Mouse (Mus musculus) cerebellum, adult 2 months (tissue): ENCODE data around the gene Fis1. TPM values are rescaled to one million over a fixed set of nuclear protein-coding genes. Genes with fewer than 3 reads are reported as not detected.

Experiments
- DNase-seq, 2 experiments: peaks; one replicate each; pipeline ENCODE4 v3.0.0; 2021
- H3K27ac ChIP-seq: fragments of 200-500 bp; 2 replicates; pipeline ENCODE4 v1.5.1; 2012; ENCODE audit warnings: low read length, control low read depth, inconsistent platforms; ENCODE audit not compliant: insufficient read depth
- H3K27me3 ChIP-seq: fragments of 200-500 bp; 2 replicates; pipeline ENCODE4 v1.6.1; 2012; ENCODE audit warnings: inconsistent platforms, mild to moderate bottlenecking, low read length, moderate library complexity; ENCODE audit not compliant: control insufficient read depth, insufficient read depth
- H3K4me1 ChIP-seq: fragments of 200-500 bp; 2 replicates; pipeline ENCODE4 v1.6.1; 2011; ENCODE audit warnings: low read length; ENCODE audit not compliant: control insufficient read depth, insufficient read depth
- H3K4me3 ChIP-seq: fragments of 200-500 bp; replicated peaks from 2 replicates; pipeline ENCODE3; 2011; ENCODE audit warnings: mild to moderate bottlenecking, low read depth, low read length, control low read depth; ENCODE audit not compliant: insufficient read depth
- CTCF ChIP-seq: fragments of 200-500 bp; IDR thresholded peaks from 2 replicates; pipeline ENCODE4 v1.5.1; 2011; ENCODE audit warnings: low read depth, mild to moderate bottlenecking, control low read depth, low read length, moderate library complexity, borderline replicate concordance; ENCODE audit not compliant: insufficient read depth
- POLR2A ChIP-seq: fragments of 200-500 bp; IDR thresholded peaks from 2 replicates; pipeline ENCODE4 v1.6.1; 2011; ENCODE audit warnings: low read length, control low read depth, borderline replicate concordance; ENCODE audit not compliant: insufficient read depth
- WGBS: fragments of 180-500 bp; shearing (Covaris S2); methylation state at CpG from one replicate; pipeline ENCODE4 v1.1.7; 2018; 5-methylcytosine and 5-hydroxymethylcytosine counted together
- polyA plus RNA-seq: library from polyadenylated mRNA; depleted of rRNA; stranded (reverse); fragments of >200 nt; gene quantifications from 2 replicates; pipeline ENCODE4 v1.2.3, GENCODE M21; 2012

The Fis1 gene
- polyA plus RNA-seq, 1 experiment = 473 TPM

DNA sequence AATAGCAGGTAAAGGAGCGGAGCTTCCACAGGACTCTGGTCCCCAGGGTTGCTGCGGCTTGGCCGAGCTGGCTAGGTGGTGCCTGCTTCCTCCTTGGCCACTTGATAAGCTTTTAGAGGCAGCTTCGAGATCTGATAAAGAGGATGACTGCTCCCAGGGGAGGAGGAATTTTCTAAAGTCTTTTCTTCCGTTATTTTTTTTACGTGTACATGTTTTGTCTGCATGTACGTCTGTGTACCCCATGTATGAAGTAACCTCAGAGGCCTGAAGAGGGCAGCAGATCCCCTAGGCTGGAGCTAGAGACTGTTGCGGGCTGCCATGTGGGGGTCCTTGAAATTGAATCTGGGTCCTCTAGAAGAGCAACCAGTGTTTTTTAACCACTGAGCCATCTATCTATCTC, 27.9 kb downstream of the Fis1 start:
- Histone ChIP-seq H3K4me3 (no peak overlapping the region), H3K4me1 (no peaks in the 10 kb centered on the region), H3K27me3 (no peaks in the 10 kb centered on the region), H3K27ac (no peak overlapping the region)
- TF ChIP-seq CTCF (no peak), POLR2A (no peak)
- no peak for DNase-seq
- 85% methylated on average over 8 of the region's 8 CpGs for WGBS

GRCm38 (mm10) chr5:136982338-136982930, 29.4 kb downstream of the Fis1 start:
- Histone ChIP-seq H3K4me3 (no peak overlapping the region), H3K27me3 (no peaks in the 10 kb centered on the region), H3K27ac (no peak overlapping the region), H3K4me1 (no peaks in the 10 kb centered on the region)
- no peak for TF ChIP-seq POLR2A
- TF ChIP-seq CTCF = peak; percentile 62; the same call in 1 of the 2 replicates
- peak in 1 of 2 experiments; percentile 59 for DNase-seq
- 38% methylated on average over 15 of the region's 16 CpGs for WGBS

- no peak for DNase-seq
- H3K4me3 ChIP-seq = no peak overlapping the region
- no peak for TF ChIP-seq CTCF
- TF ChIP-seq POLR2A = no peak
- H3K27ac ChIP-seq = no peak overlapping the region
- no peaks in the 10 kb centered on the region for H3K4me1 ChIP-seq
- H3K27me3 ChIP-seq = no peaks in the 10 kb centered on the region
- 53% methylated on average over 14 of the region's 14 CpGs for WGBS
Measured at GRCm38 (mm10) chr5:136984828-136985227, 31.8 kb downstream of the Fis1 start.

- under 1% methylated on average over 26 of the region's 26 CpGs for WGBS
- DNase-seq = peak; percentile 95 to 98
Measured at GRCm38 (mm10) chr5:136986695-136987137, 33.6 kb downstream of the Fis1 start, which contains the start of gene Plod3. Plod3 (plus strand) TSS chr5:136987019.

GRCm38 (mm10) chr5:136987138-136987933, 34.3 kb downstream of the Fis1 start:
- DNase-seq = no peak
- Histone ChIP-seq H3K4me1 (no peaks in the 10 kb centered on the region), H3K4me3 (peak overlapping the region; percentile 77), H3K27ac (peak overlapping the region; percentile 27; the same call in 1 of the 2 replicates), H3K27me3 (no peaks in the 10 kb centered on the region)
- WGBS = under 1% methylated on average over 67 of the region's 67 CpGs
- TF ChIP-seq POLR2A = peak; percentile 32; the same call in 1 of the 2 replicates
- no peak for TF ChIP-seq CTCF

More at GRCm38 (mm10) chr5:136986695-136987137, 33.6 kb downstream of the Fis1 start, which contains the start of gene Plod3:
- Histone ChIP-seq H3K4me3 (peak within 1 kb of the TSS; percentile 85), H3K27ac (peak within 1 kb of the TSS; percentile 27), H3K4me1 (no peaks in the 10 kb centered on the region), H3K27me3 (no peaks in the 10 kb centered on the region)
- TF ChIP-seq CTCF (no peak), POLR2A (peak; percentile 76; the same call in 1 of the 2 replicates)

GRCm38 (mm10) chr5:136987934-136988271, 34.8 kb downstream of the Fis1 start, which contains the start of gene Znhit1:
Znhit1 (minus strand) TSS chr5:136988021.
- DNase-seq = no peak
- 2% methylated on average over 12 of the region's 12 CpGs for WGBS
- H3K27ac ChIP-seq = peak within 1 kb of the TSS; percentile 27; the same call in 1 of the 2 replicates
- peak within 1 kb of the TSS; percentile 77 for H3K4me3 ChIP-seq
- TF ChIP-seq CTCF = no peak
- TF ChIP-seq POLR2A = no peak
- no peaks in the 10 kb centered on the region for H3K27me3 ChIP-seq
- no peaks in the 10 kb centered on the region for H3K4me1 ChIP-seq

- TF ChIP-seq CTCF = no peak
- TF ChIP-seq POLR2A = no peak
- no peak for DNase-seq
- Histone ChIP-seq H3K4me1 (no peaks in the 10 kb centered on the region), H3K4me3 (peak overlapping the region; percentile 77), H3K27ac (no peak overlapping the region), H3K27me3 (no peaks in the 10 kb centered on the region)
- 23% methylated on average over 7 of the region's 7 CpGs for WGBS
Measured at GRCm38 (mm10) chr5:136988420-136988819, 35.3 kb downstream of the Fis1 start.

DNA sequence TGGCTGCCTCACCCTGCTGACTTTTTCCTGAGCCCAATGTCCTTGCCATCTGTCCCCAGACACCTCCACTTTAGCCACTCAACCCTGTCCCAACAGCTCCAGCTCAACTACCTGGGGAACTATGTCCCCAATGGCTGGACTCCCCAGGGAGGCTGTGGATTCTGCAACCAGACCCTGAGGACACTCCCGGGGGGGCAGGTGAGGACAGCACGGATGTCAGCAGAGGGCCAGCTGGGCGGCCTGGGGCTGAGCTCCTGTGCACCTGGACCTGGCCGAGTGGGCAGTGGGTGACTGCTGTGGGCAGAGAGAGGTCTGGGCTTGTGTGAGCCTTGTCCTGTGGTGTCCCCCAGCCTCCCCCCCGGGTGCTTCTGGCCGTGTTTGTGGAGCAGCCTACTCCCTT, 36.7 kb downstream of the Fis1 start:
- TF ChIP-seq CTCF = no peak
- no peak for TF ChIP-seq POLR2A
- H3K27me3 ChIP-seq = no peaks in the 10 kb centered on the region
- no peaks in the 10 kb centered on the region for H3K4me1 ChIP-seq
- no peak overlapping the region for H3K27ac ChIP-seq
- WGBS = 86% methylated on average over 6 of the region's 6 CpGs
- no peak overlapping the region for H3K4me3 ChIP-seq
- no peak for DNase-seq
